Mouse (Mus musculus) c-Kit-positive CD71-positive TER-119-positive erythroid progenitor cells, embryonic 14.5 days (primary cell): Measurements from ENCODE around the gene Skint8.
"Not testable (repeated sequence)": the region's sequence is repeated elsewhere in the genome, so short reads cannot be mapped to it uniquely, and the experiment has no call there.

Experiments used
- DNase-seq: peaks from one replicate; pipeline ENCODE4 v3.0.0-alpha.2; 2013; ENCODE audit warnings: low spot score

Gene Skint8

GRCm38 (mm10) chr4:111919092-111919491 lies at the start of gene Skint8:
TSS of gene Skint8 (plus strand) at chr4:111919392.
- DNase-seq, result no peak

DNA sequence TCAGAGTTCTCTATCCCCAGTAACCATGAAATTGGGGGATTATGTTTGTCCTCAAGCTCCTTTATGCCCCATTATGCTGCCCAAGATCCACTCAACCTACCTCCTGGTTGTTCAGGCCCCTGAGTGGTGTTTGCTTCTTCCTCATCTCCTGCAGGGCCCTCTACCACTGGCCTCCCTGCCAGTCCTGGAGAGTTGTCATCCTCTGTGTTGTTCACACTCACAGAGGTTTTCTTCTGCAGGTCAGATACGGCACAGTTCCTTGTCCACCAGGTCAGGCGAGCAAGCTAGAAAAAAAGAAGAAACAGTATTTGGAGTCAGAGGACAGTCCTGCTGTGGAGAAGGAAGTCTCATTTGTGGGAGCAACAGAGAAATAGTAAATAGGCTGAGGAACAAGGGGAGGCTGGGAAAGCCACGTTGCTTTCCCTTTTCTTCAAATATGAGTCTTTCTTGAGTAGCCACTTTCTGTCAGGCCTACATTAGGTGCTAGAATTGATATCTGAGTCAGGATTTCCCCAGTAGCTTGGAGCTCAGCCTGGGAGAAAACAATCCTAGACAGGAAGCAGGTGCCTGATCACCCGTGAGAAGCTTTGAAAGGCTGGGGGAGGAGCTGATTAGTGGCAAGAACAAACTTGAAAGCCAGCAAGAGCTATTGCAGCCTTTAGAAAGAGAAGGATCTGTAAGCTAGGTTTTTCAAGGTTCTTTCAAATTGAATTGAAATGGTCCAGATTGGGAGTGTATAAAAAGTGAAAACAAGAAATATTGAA lies 38.9 kb upstream of the Skint8 start:
- no peak for DNase-seq

DNA sequence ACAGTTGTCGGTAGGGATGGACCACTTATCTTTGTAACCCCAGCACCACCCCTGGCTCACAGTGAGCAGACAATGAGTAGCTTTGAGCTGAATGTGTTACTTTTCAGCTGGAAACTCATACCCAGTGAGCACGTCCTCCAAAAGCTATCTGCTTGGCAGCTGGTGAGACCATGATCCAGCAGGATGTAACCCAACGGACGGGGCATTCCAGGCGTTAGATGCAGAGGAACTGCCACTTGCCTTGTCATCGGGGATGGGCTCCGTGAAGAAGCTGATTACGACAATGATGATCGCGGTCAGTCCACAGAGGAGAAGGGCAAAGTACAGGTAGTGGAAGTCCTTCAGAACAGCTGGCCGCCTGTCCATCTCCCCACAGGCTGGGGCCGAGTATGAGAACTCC lies 35.6 kb upstream of the Skint8 start:
- DNase-seq, result no peak

GRCm38 (mm10) chr4:111886018-111886417 lies 33.2 kb upstream of the Skint8 start:
- peak; percentile 25 for DNase-seq

- DNase-seq, result peak; percentile 26
Measured at GRCm38 (mm10) chr4:111886607-111887006, 32.6 kb upstream of the Skint8 start.

GRCm38 (mm10) chr4:111892138-111892537 lies 27.1 kb upstream of the Skint8 start:
- no peak for DNase-seq

GRCm38 (mm10) chr4:111897755-111898154 lies 21.4 kb upstream of the Skint8 start:
- no peak for DNase-seq

GRCm38 (mm10) chr4:111898566-111898965 lies 20.6 kb upstream of the Skint8 start:
- DNase-seq, result no peak

- not testable (repeated sequence) for DNase-seq
Measured at GRCm38 (mm10) chr4:111900491-111900890, 18.7 kb upstream of the Skint8 start.

- no peak for DNase-seq
Measured at GRCm38 (mm10) chr4:111901473-111901872, 17.7 kb upstream of the Skint8 start.

DNA sequence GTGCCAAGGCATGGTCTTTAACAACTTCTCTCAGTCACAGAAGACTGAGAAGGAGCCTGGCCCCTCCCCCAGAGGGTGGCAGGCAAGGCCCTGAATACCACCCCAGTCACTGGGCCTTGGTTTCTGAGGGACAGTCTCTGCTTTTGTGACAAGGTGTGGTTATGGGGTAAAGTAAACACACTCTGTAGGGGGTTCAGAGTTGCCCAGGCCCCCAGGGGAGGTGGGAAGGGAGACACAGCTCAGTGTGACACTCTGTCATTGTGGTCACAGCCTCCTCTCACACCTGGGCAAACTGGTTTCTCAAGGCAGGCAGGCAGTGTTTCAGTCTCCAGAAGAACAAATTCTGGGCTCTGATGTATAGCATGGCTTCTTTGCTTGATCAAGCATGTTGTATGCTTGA lies 16.4 kb upstream of the Skint8 start, which contains the start of gene Slc5a9:
Slc5a9 (minus strand) TSS at position 144 of the 400 bp plus-strand sequence.
- DNase-seq, result no peak

DNA sequence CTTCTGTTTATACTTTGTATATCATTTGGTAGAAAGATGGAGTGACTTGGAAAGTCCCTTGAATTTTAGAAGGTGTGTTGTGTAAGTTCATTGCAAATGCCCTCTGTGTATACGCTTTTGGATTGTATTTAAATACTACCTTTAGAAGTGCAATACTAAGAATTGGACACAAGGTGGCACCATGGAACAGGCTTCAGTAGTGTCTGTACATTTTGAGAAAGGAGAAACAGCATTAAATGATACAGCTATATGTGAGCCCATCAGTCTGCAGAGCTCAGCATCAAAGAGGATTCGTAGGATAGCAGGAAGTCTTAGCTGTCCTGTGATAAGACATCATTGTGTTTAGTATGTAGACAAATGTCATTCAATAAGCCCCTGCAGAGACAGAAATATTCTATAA lies 11.3 kb upstream of the Skint8 start:
- DNase-seq, result peak; percentile 22

GRCm38 (mm10) chr4:111961309-111961708 lies 42.1 kb downstream of the Skint8 start:
- no peak for DNase-seq

- DNase-seq, result not testable (repeated sequence)
Measured at GRCm38 (mm10) chr4:111963241-111963640, 44.0 kb downstream of the Skint8 start.

- no peak for DNase-seq
Measured at GRCm38 (mm10) chr4:111963669-111964068, 44.5 kb downstream of the Skint8 start.

- DNase-seq, result no peak
Measured at GRCm38 (mm10) chr4:111972623-111973022, 53.4 kb downstream of the Skint8 start, which contains the start of gene Skint7. TSS of gene Skint7 (plus strand) at chr4:111972923.
